Mouse (Mus musculus) heart, postnatal 0 days (tissue): Measurements from ENCODE around the gene Gatad1.

Experiments
- CTCF ChIP-seq: IDR thresholded peaks from 2 replicates; pipeline ENCODE4 v1.5.1; 2016; ENCODE audit warnings: antibody characterized with exemption, control low read depth, low read depth
- EP300 ChIP-seq: IDR thresholded peaks from 2 replicates; pipeline ENCODE4 v1.6.1; 2016; ENCODE audit warnings: antibody characterized with exemption, low read depth

- TF ChIP-seq EP300 (no peak), CTCF (no peak)
These were observed 39.0 kb upstream of the Gatad1 start for GRCm38 (mm10) chr5:3696031-3696430.
